Mouse (Mus musculus) forebrain, embryonic 12.5 days (tissue): ENCODE data around the gene Apbb1. TPM values are rescaled to one million over a fixed set of nuclear protein-coding genes. Genes with fewer than 3 reads are reported as not detected.
A peak's percentile ranks its signal among the peaks of the same experiment; 100 is the strongest.

Experiments
- ATAC-seq: fragments of 200-750 bp; cut with Nextera tagmentation; 2 replicates; pipeline ENCODE4 v1.8.0; 2017; ENCODE audit warnings: moderate TSS enrichment; ENCODE audit not compliant: low FRiP score
- H3K27ac ChIP-seq: fragments of 300-500 bp; sonication (generic); 2 replicates; pipeline ENCODE4 v1.5.1; 2016; ENCODE audit warnings: mild to moderate bottlenecking
- H3K27me3 ChIP-seq: fragments of 300-500 bp; sonication (generic); 2 replicates; pipeline ENCODE4 v1.6.1; 2016; ENCODE audit warnings: mild to moderate bottlenecking
- H3K36me3 ChIP-seq: fragments of 300-500 bp; sonication (generic); replicated peaks from 2 replicates; pipeline ENCODE4 v1.6.1; 2016; ENCODE audit warnings: mild to moderate bottlenecking
- H3K4me1 ChIP-seq: fragments of 300-500 bp; sonication (generic); 2 replicates; pipeline ENCODE4 v1.6.1; 2016
- H3K4me2 ChIP-seq: fragments of 300-500 bp; sonication (generic); 2 replicates; pipeline ENCODE4 v1.6.1; 2016; ENCODE audit warnings: mild to moderate bottlenecking, moderate library complexity
- H3K4me3 ChIP-seq: fragments of 300-500 bp; sonication (generic); replicated peaks from 2 replicates; pipeline ENCODE4 v1.5.1; 2016; ENCODE audit warnings: mild to moderate bottlenecking
- H3K9ac ChIP-seq: fragments of 300-500 bp; sonication (generic); 2 replicates; pipeline ENCODE4 v1.6.1; 2016; ENCODE audit warnings: mild to moderate bottlenecking
- H3K9me3 ChIP-seq: fragments of 300-500 bp; sonication (generic); 2 replicates; pipeline ENCODE4 v1.6.1; 2016
- WGBS: fragments of 180-500 bp; shearing (Covaris S2); methylation state at CpG from one replicate; pipeline ENCODE4 v1.1.7; 2016; 5-methylcytosine and 5-hydroxymethylcytosine counted together
- polyA plus RNA-seq: library from polyadenylated mRNA; unstranded; fragments of >200 nt; fragmentation: Nextera tagmentation; extraction: Ambion mirVana; gene quantifications from 2 replicates; pipeline ENCODE4 v1.2.1, GENCODE M21; 2016

Apbb1 gene
- polyA plus RNA-seq, 1 experiment from 2014 or later = 149 TPM

DNA sequence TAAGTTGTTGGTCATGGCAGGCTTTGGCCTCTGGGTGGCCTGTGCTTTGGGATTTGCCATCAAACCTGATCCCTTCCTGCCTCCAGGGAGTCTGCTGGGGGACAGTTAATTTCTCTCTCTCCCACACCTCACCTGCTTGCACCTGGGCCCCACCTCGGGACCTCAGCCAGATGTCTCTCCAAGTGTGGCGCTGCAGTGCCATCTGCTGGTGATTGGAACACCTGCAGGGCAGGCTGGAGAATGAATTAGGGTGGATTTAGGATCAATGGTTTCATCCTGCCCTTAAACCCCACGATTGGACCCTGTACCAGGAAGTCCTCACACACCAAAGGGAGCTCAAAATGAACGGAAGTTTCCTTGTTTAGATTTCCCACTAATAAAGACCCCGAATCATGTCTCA, 66.3 kb downstream of the Apbb1 start:
- Histone ChIP-seq H3K9me3 (no peaks in the 10 kb centered on the region), H3K4me2 (no peak overlapping the region), H3K4me3 (no peak overlapping the region), H3K36me3 (no peaks in the 10 kb centered on the region), H3K9ac (no peak overlapping the region), H3K27ac (no peak overlapping the region), H3K4me1 (peaks cover 8% of the 10 kb centered on the region; the same call in 1 of the 2 replicates), H3K27me3 (0 out of 2 replicates have a peak, but pooled peaks cover 4% of the 10 kb centered on the region)
- peak; percentile 58; the same call in 1 of the 2 replicates for ATAC-seq
- WGBS = 18% methylated on average over 5 of the region's 5 CpGs

DNA sequence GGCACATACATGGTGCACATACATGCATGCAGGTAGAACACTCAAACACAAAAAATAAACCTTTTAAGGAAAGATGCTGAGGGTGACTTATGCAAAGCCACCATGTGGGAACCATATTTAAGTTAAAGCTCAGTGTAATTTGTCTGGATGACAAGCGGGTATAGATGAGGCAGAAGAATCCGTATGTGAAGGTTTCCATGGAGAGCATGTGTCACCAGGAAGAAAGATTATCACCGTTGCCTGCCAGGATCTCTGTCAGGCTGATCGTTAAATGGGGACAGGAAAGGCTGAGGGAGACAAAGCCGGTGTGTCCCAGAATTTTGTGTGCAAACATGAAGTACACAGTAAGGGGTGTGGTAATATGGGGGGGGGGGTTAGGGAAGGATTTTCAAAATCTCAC, 66.9 kb downstream of the Apbb1 start:
- ATAC-seq = no peak
- Histone ChIP-seq H3K9ac (no peak overlapping the region), H3K27me3 (0 out of 2 replicates have a peak, but pooled peaks cover 4% of the 10 kb centered on the region), H3K27ac (no peak overlapping the region), H3K4me3 (no peak overlapping the region), H3K9me3 (no peaks in the 10 kb centered on the region), H3K4me1 (peaks cover 8% of the 10 kb centered on the region; the same call in 1 of the 2 replicates), H3K36me3 (no peaks in the 10 kb centered on the region), H3K4me2 (no peak overlapping the region)
- WGBS = 77% methylated on average over 5 of the region's 5 CpGs

DNA sequence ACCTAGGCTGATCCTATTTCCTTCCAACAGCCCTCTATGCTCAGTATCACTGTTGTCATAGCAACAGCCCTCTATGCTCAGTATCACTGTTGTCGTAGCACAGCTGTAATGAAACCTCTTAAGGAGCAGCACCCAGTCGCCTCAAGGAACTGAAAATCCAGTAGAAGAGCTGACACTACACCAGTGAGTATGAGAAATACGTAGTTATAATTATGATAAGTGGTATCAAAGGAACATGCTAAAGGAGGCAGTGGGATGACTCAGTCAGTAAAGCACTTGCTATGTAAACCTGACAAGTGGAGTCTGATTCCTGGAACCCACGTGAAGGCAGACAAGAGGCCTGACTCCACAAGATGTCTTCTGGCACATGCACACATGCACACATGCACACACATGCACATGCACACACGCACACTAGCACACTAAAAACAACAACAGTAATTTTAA, 67.6 kb downstream of the Apbb1 start:
- H3K27ac ChIP-seq = no peak overlapping the region
- H3K27me3 ChIP-seq = 0 out of 2 replicates have a peak, but pooled peaks cover 4% of the 10 kb centered on the region

DNA sequence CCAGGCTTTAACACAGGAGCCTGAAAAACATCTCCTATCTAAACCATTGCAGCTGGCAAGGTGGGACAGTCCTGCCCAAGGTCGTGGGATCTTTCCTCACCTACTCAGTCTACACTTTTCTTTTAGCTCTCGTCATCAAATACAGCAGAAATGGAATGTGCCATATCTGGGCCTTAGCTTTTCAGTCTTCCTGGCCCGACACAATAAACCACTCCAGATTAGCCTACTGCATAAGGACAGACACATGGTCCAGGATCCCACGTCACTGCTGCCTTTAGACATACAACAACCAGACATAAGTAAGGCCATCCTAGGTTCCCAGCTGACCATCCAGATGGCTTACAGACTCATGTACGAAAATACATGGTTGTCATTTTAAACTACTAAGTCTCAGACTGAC, 71.3 kb downstream of the Apbb1 start:
- H3K4me1 ChIP-seq = no peaks in the 10 kb centered on the region
- H3K27me3 ChIP-seq = no peaks in the 10 kb centered on the region
- no peak for ATAC-seq
- no peaks in the 10 kb centered on the region for H3K9me3 ChIP-seq
- WGBS = 80% methylated on average over 5 of the region's 5 CpGs
- H3K4me2 ChIP-seq = no peak overlapping the region
- no peaks in the 10 kb centered on the region for H3K36me3 ChIP-seq
- H3K9ac ChIP-seq = no peak overlapping the region
- H3K4me3 ChIP-seq = no peak overlapping the region
- H3K27ac ChIP-seq = no peak overlapping the region

More for the DNA sequence above, 67.6 kb downstream of the Apbb1 start:
- ATAC-seq = no peak
- Histone ChIP-seq H3K4me2 (no peak overlapping the region), H3K4me3 (no peak overlapping the region), H3K36me3 (no peaks in the 10 kb centered on the region), H3K4me1 (peaks cover 8% of the 10 kb centered on the region; the same call in 1 of the 2 replicates), H3K9me3 (no peaks in the 10 kb centered on the region), H3K9ac (no peak overlapping the region)
- WGBS = 62% methylated on average over 5 of the region's 5 CpGs

Other genes starting within 250 kb of the Apbb1 start
- not detected in 2 replicates for gene Olfr690, start 247.5 kb downstream of the Apbb1 start, polyA plus RNA-seq
- not detected in 2 replicates for gene Olfr691, start 239.4 kb downstream of the Apbb1 start, polyA plus RNA-seq
- gene Olfr692, start 213.4 kb downstream of the Apbb1 start, polyA plus RNA-seq = not detected in 2 replicates
- not detected in 2 replicates for gene Gm5901, start 206.6 kb downstream of the Apbb1 start, polyA plus RNA-seq
- 48.2 and 49.7 TPM in 2 replicates for gene Fam160a2, start 181.6 kb downstream of the Apbb1 start, polyA plus RNA-seq
- gene Cnga4, start 177.1 kb downstream of the Apbb1 start, polyA plus RNA-seq = 0.10 and 0.19 TPM in 2 replicates
- gene Cckbr, start 155.9 kb downstream of the Apbb1 start, polyA plus RNA-seq = 0.38 and 0.70 TPM in 2 replicates
- gene Cavin3, start 99.4 kb downstream of the Apbb1 start, polyA plus RNA-seq = 20.2 and 24.7 TPM in 2 replicates
- 42.5 and 43.6 TPM in 2 replicates for gene Smpd1, start 27.3 kb downstream of the Apbb1 start, polyA plus RNA-seq
- 0.17 and 0.29 TPM in 2 replicates for gene Hpx, start 18.5 kb upstream of the Apbb1 start, polyA plus RNA-seq
- 50.6 and 51.2 TPM in 2 replicates for gene Trim3, start 51.9 kb upstream of the Apbb1 start, polyA plus RNA-seq
- 126 and 142 TPM in 2 replicates for gene Timm10b, start 58.4 kb upstream of the Apbb1 start, polyA plus RNA-seq
- gene Arfip2, start 58.8 kb upstream of the Apbb1 start, polyA plus RNA-seq = 72.2 and 73.8 TPM in 2 replicates
- 2.5 and 15.7 TPM in 2 replicates for gene Gm45799, start 58.9 kb upstream of the Apbb1 start, polyA plus RNA-seq
- gene Dnhd1, start 69.2 kb upstream of the Apbb1 start, polyA plus RNA-seq = 0.85 and 0.96 TPM in 2 replicates
- gene Ilk, start 154.9 kb upstream of the Apbb1 start, polyA plus RNA-seq = 184 and 187 TPM in 2 replicates
- 39.5 and 41.5 TPM in 2 replicates for gene Rrp8, start 155.7 kb upstream of the Apbb1 start, polyA plus RNA-seq
- 145 and 170 TPM in 2 replicates for gene Taf10, start 162.7 kb upstream of the Apbb1 start, polyA plus RNA-seq
- 45.8 and 48.3 TPM in 2 replicates for gene Tpp1, start 170.6 kb upstream of the Apbb1 start, polyA plus RNA-seq
- 22.9 and 25.0 TPM in 2 replicates for gene Dchs1, start 206.0 kb upstream of the Apbb1 start, polyA plus RNA-seq
- gene Mrpl17, start 229.4 kb upstream of the Apbb1 start, polyA plus RNA-seq = 231 and 236 TPM in 2 replicates